Mouse (Mus musculus) limb, embryonic 11.5 days (tissue): ENCODE data around the gene Zfp619. TPM values are rescaled to one million over a fixed set of nuclear protein-coding genes. Genes with fewer than 3 reads are reported as not detected.
"Not testable (repeated sequence)": the region's sequence is repeated elsewhere in the genome, so short reads cannot be mapped to it uniquely, and the experiment has no call there.

Experiments used
- ATAC-seq: fragments of 200-750 bp; cut with Nextera tagmentation; 2 replicates; pipeline ENCODE4 v1.8.0; 2017; ENCODE audit warnings: low read depth; ENCODE audit not compliant: insufficient number of reproducible peaks, low FRiP score, low TSS enrichment
- DNase-seq: peaks from one replicate; pipeline ENCODE4 v3.0.0-alpha.2; 2015; ENCODE audit warnings: low spot score
- H3K27ac ChIP-seq: fragments of 300-500 bp; sonication (generic); replicated peaks from 2 replicates; pipeline ENCODE4 v1.5.1; 2014; ENCODE audit warnings: low read depth, mild to moderate bottlenecking, low read length
- H3K27me3 ChIP-seq: fragments of 300-500 bp; sonication (generic); 2 replicates; pipeline ENCODE4 v1.6.1; 2014; ENCODE audit warnings: mild to moderate bottlenecking, low read length, mixed read lengths; ENCODE audit not compliant: control insufficient read depth, insufficient read depth
- H3K36me3 ChIP-seq: fragments of 300-500 bp; sonication (generic); 2 replicates; pipeline ENCODE4 v1.6.1; 2014; ENCODE audit warnings: mild to moderate bottlenecking, low read length, moderate library complexity, mixed read lengths; ENCODE audit not compliant: control insufficient read depth, insufficient read depth
- H3K4me1 ChIP-seq: fragments of 300-500 bp; sonication (generic); 2 replicates; pipeline ENCODE4 v1.6.1; 2014; ENCODE audit warnings: low read length, mixed read lengths; ENCODE audit not compliant: control insufficient read depth, insufficient read depth
- H3K4me2 ChIP-seq: fragments of 300-500 bp; sonication (generic); 2 replicates; pipeline ENCODE4 v1.6.1; 2014; ENCODE audit warnings: low read depth, mild to moderate bottlenecking, moderate library complexity; ENCODE audit not compliant: severe bottlenecking
- H3K4me3 ChIP-seq: fragments of 300-500 bp; sonication (generic); 2 replicates; pipeline ENCODE4 v1.5.1; 2014; ENCODE audit warnings: low read depth, low read length
- H3K9ac ChIP-seq: fragments of 300-500 bp; sonication (generic); 2 replicates; pipeline ENCODE4 v1.6.1; 2014; ENCODE audit warnings: mild to moderate bottlenecking, low read length
- H3K9me3 ChIP-seq: fragments of 300-500 bp; sonication (generic); 2 replicates; pipeline ENCODE4 v1.6.1; 2016; ENCODE audit warnings: low read length; ENCODE audit not compliant: control insufficient read depth
- WGBS: fragments of 180-500 bp; shearing (Covaris S2); extraction: QIAGEN DNeasy Blood & Tissue Kit; methylation state at CpG from one replicate; pipeline ENCODE4 v1.1.7; 2014; 5-methylcytosine and 5-hydroxymethylcytosine counted together
- polyA plus RNA-seq: library from polyadenylated mRNA; unstranded; fragments of >200 nt; fragmentation: Nextera tagmentation; extraction: Ambion mirVana; gene quantifications from 2 replicates; pipeline ENCODE4 v1.2.1, GENCODE M21; 2014

Gene Zfp619
- polyA plus RNA-seq, 1 experiment from 2014 or later, result 2.9 TPM

- ATAC-seq (no peak), DNase-seq (no peak)
- no peaks in the 10 kb centered on the region for H3K4me1 ChIP-seq
- 85% methylated on average over 2 of the region's 2 CpGs for WGBS
- no peak overlapping the region for H3K9ac ChIP-seq
- H3K9me3 ChIP-seq, result no peaks in the 10 kb centered on the region
- H3K36me3 ChIP-seq, result no peaks in the 10 kb centered on the region
- no peaks in the 10 kb centered on the region for H3K27me3 ChIP-seq
- H3K27ac ChIP-seq, result no peak overlapping the region
- no peak overlapping the region for H3K4me3 ChIP-seq
- H3K4me2 ChIP-seq, result no peak overlapping the region
Measured at GRCm38 (mm10) chr7:39580066-39580465, 62.5 kb downstream of the Zfp619 start.

GRCm38 (mm10) chr7:39580601-39581000, 63.0 kb downstream of the Zfp619 start:
- Histone ChIP-seq H3K36me3 (no peaks in the 10 kb centered on the region), H3K9me3 (no peaks in the 10 kb centered on the region), H3K27ac (no peak overlapping the region), H3K4me3 (no peak overlapping the region), H3K4me2 (no peak overlapping the region), H3K4me1 (no peaks in the 10 kb centered on the region), H3K27me3 (no peaks in the 10 kb centered on the region), H3K9ac (no peak overlapping the region)
- WGBS, result 90% methylated on average over 2 of the region's 2 CpGs
- DNase-seq (no peak), ATAC-seq (no peak)

- 69% methylated on average over 6 of the region's 6 CpGs for WGBS
- not testable (repeated sequence) for H3K4me3 ChIP-seq, ATAC-seq
Measured at GRCm38 (mm10) chr7:39586834-39587233, 69.3 kb downstream of the Zfp619 start.

DNA sequence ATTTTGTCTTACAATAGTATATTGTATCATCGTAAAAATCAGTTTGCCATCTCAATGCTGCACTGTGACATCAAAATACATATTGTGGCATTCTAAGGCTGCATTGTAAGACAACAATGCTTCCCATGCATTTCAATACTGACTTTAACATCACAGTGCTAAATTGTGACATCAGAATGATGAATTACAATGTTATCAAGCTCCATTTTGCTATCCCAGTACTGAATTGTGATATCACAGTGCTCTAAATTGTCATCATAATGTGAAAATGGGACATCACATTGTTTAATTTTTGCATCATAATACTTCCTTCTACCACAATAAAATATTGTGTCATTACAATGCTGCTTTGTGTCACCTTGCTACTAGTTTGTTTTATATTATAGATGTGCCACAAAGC, 70.5 kb downstream of the Zfp619 start:
- Histone ChIP-seq H3K27me3 (no peaks in the 10 kb centered on the region), H3K9ac (no peak overlapping the region), H3K27ac (no peak overlapping the region), H3K4me1 (no peaks in the 10 kb centered on the region), H3K9me3 (no peaks in the 10 kb centered on the region), H3K4me3 (peak overlapping the region; percentile 28; the same call in 1 of the 2 replicates), H3K4me2 (peak overlapping the region; percentile 49; the same call in 1 of the 2 replicates), H3K36me3 (no peaks in the 10 kb centered on the region)
- ATAC-seq, result no peak
- 88% methylated on average over 1 of the region's 1 CpGs for WGBS
- no peak for DNase-seq

More at GRCm38 (mm10) chr7:39586834-39587233, 69.3 kb downstream of the Zfp619 start:
- not testable (repeated sequence) for H3K36me3 ChIP-seq, H3K27ac ChIP-seq, H3K9ac ChIP-seq, H3K9me3 ChIP-seq, H3K4me2 ChIP-seq, H3K4me1 ChIP-seq, H3K27me3 ChIP-seq, DNase-seq

DNA sequence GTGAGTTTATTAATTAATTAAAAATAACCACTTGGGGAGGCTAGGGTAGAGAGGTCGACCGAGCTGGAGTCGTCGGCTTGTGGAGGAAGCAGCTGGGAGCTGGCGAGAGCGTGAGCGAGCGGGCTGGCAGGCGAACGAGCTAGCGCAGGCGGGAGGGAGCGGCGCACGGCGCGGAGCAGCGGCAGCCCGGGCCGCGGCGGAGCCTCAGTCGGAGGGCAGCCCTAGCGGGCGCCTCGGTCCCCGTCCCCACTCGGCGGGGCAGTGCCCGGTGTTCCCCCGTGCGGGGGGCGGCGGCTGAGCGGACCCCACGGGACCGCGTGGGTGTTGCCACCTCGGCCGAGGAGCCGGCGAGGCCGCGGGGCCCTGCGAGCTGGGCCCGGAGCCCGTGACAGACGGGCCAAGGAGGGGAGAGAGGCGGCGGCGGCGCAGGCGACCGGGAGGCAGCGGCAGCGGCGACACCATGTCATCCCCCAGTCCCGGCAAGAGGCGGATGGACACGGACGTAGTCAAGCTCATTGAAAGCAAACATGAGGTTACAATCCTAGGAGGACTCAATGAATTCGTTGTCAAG, 71.0 kb downstream of the Zfp619 start:
- Histone ChIP-seq H3K9ac (peak overlapping the region; percentile 56), H3K4me3 (peak overlapping the region; percentile 28), H3K4me2 (peak overlapping the region; percentile 49)
- H3K36me3 ChIP-seq, H3K9me3 ChIP-seq, H3K27me3 ChIP-seq, H3K27ac ChIP-seq, H3K4me1 ChIP-seq: not testable (repeated sequence)
- under 1% methylated on average over 27 of the region's 62 CpGs for WGBS
- ATAC-seq (peak; percentile 81), DNase-seq (peak; percentile 52)

GRCm38 (mm10) chr7:39589044-39589443, 71.5 kb downstream of the Zfp619 start:
- DNase-seq, H3K9ac ChIP-seq, H3K36me3 ChIP-seq, H3K27me3 ChIP-seq, H3K9me3 ChIP-seq, H3K4me1 ChIP-seq, H3K27ac ChIP-seq: not testable (repeated sequence)
- ATAC-seq, result 0 out of 2 replicates have a peak, but pooled peaks have one; percentile 9
- H3K4me3 ChIP-seq, result peak overlapping the region; percentile 28
- H3K4me2 ChIP-seq, result peak overlapping the region; percentile 49; the same call in 1 of the 2 replicates
- 39% methylated on average over 7 of the region's 7 CpGs for WGBS

Other genes with a start within 250 kb of the Zfp619 start
- not detected in 2 replicates for gene Gm5114, start 104.6 kb upstream of the Zfp619 start, polyA plus RNA-seq